Mouse (Mus musculus): ENCODE results near the gene Dmgdh.

- TF ChIP-seq CTCF (IDR thresholded peaks at IDR 0.05; ENCODE audit: low read depth) (no peak), EP300 (optimal IDR thresholded peaks at IDR 0.05) (no peak)
Observed at GRCm38 (mm10) chr13:93773704-93774315, 99.6 kb downstream of the Dmgdh start.
